Mouse (Mus musculus) CH12.LX (cell line): Measurements from ENCODE around the gene Asb1. TPM values are rescaled to one million over a fixed set of nuclear protein-coding genes. Genes with fewer than 3 reads are reported as not detected.

Source experiments
- DNase-seq: peaks from one replicate; pipeline ENCODE4 v3.0.0-alpha.2; 2013; ENCODE audit errors: extremely low read depth
- H3K27ac ChIP-seq: 2 replicates; pipeline ENCODE4 v1.5.1; 2012; ENCODE audit warnings: low read depth, mild to moderate bottlenecking, control low read depth, moderate library complexity; ENCODE audit not compliant: insufficient read depth
- H3K27me3 ChIP-seq: replicated peaks from 2 replicates; pipeline ENCODE3; 2012; ENCODE audit warnings: inconsistent platforms
- H3K36me3 ChIP-seq, 2 experiments: replicated peaks in 1 of 2; 2 replicates each; pipeline versions ENCODE3 to v1.6.1; 2012; ENCODE audit warnings: inconsistent platforms in 1 of 2, low read length in 1 of 2, mild to moderate bottlenecking in 1 of 2, mixed read lengths in 1 of 2, moderate library complexity in 1 of 2; ENCODE audit not compliant: control insufficient read depth in 1 of 2, insufficient read depth in 1 of 2
- H3K4me1 ChIP-seq, 2 experiments: 2 replicates each; pipeline ENCODE4 v1.6.1; 2012; ENCODE audit warnings: inconsistent platforms in 1 of 2, moderate library complexity in 1 of 2; ENCODE audit not compliant: insufficient read depth in 2 of 2, control insufficient read depth in 1 of 2
- H3K4me2 ChIP-seq: 2 replicates; pipeline ENCODE4 v1.6.1; 2012; ENCODE audit warnings: low read depth, mild to moderate bottlenecking, control low read depth; ENCODE audit not compliant: poor library complexity, insufficient read depth, severe bottlenecking
- H3K4me3 ChIP-seq, 3 experiments: fragments of 150-350 bp in 1 of 3; sonication (generic) in 1 of 3; replicated peaks in 1 of 3; 2 replicates each; pipeline versions ENCODE3 to v1.5.1; 2011 to 2012; ENCODE audit warnings: low read depth in 2 of 3, low read length in 2 of 3, mild to moderate bottlenecking in 2 of 3, moderate library complexity in 2 of 3, control low read depth in 1 of 3, improper control_type of control experiment in 1 of 3, inconsistent platforms in 1 of 3, mixed read lengths in 1 of 3; ENCODE audit not compliant: poor library complexity in 1 of 3
- H3K79me2 ChIP-seq: replicated peaks from 2 replicates; pipeline ENCODE4 v1.6.1; 2012; ENCODE audit warnings: mild to moderate bottlenecking, moderate library complexity; ENCODE audit not compliant: control insufficient read depth, poor library complexity, insufficient read depth, severe bottlenecking; ENCODE audit errors: extremely low read depth
- H3K9ac ChIP-seq: 2 replicates; pipeline ENCODE4 v1.6.1; 2012; ENCODE audit warnings: low read depth, mild to moderate bottlenecking, control low read depth, moderate library complexity; ENCODE audit not compliant: insufficient read depth
- H3K9me3 ChIP-seq: replicated peaks from 2 replicates; pipeline ENCODE3; 2012; ENCODE audit warnings: low read length, inconsistent platforms, mixed read lengths
- BHLHE40 ChIP-seq: IDR thresholded peaks from 2 replicates; pipeline ENCODE4 v1.6.1; 2011; ENCODE audit warnings: mild to moderate bottlenecking, low read depth, low read length, improper control_type of control experiment
- CHD1 ChIP-seq: IDR thresholded peaks from 2 replicates; pipeline ENCODE4 v1.6.1; 2012; ENCODE audit warnings: low read depth, low read length, improper control_type of control experiment, inconsistent platforms
- CHD2 ChIP-seq: IDR thresholded peaks from 2 replicates; pipeline ENCODE4 v1.6.1; 2011; ENCODE audit warnings: low read length, improper control_type of control experiment
- CTCF ChIP-seq, 2 experiments: IDR thresholded peaks in 1 of 2; conservative IDR thresholded peaks in 1 of 2; 2 replicates each; pipeline ENCODE4 v1.5.1; 2011 to 2012; ENCODE audit warnings: low read depth in 2 of 2, low read length in 2 of 2, improper control_type of control experiment in 1 of 2, inconsistent platforms in 1 of 2, mild to moderate bottlenecking in 1 of 2, moderate library complexity in 1 of 2
- E2F4 ChIP-seq: IDR thresholded peaks from 2 replicates; pipeline ENCODE4 v1.6.1; 2011; ENCODE audit warnings: low read depth, low read length, improper control_type of control experiment; ENCODE audit not compliant: insufficient replicate concordance
- ELF1 ChIP-seq: IDR thresholded peaks from 2 replicates; pipeline ENCODE4 v1.6.1; 2014; ENCODE audit warnings: low read depth, mild to moderate bottlenecking, inconsistent platforms, low read length, improper control_type of control experiment
- EP300 ChIP-seq: IDR thresholded peaks from 2 replicates; pipeline ENCODE4 v1.6.1; 2011; ENCODE audit warnings: low read length, improper control_type of control experiment
- HCFC1 ChIP-seq: IDR thresholded peaks from 2 replicates; pipeline ENCODE4 v1.6.1; 2012; ENCODE audit warnings: low read depth, mild to moderate bottlenecking, inconsistent platforms, low read length, improper control_type of control experiment
- KAT2A ChIP-seq: IDR thresholded peaks from 2 replicates; pipeline ENCODE4 v1.6.1; 2012; ENCODE audit warnings: low read length, improper control_type of control experiment, inconsistent platforms; ENCODE audit not compliant: insufficient replicate concordance
- MAZ ChIP-seq: IDR thresholded peaks from 2 replicates; pipeline ENCODE4 v1.6.1; 2012; ENCODE audit warnings: low read depth, mild to moderate bottlenecking, inconsistent platforms, low read length, improper control_type of control experiment, moderate library complexity
- MEF2A ChIP-seq: IDR thresholded peaks from 2 replicates; pipeline ENCODE4 v1.6.1; 2014; ENCODE audit warnings: low read depth, mild to moderate bottlenecking, inconsistent platforms, low read length, improper control_type of control experiment, borderline replicate concordance
- MXI1 ChIP-seq: IDR thresholded peaks from 2 replicates; pipeline ENCODE4 v1.6.1; 2011; ENCODE audit warnings: mild to moderate bottlenecking, low read depth, low read length, improper control_type of control experiment
- MYC ChIP-seq: IDR thresholded peaks from 2 replicates; pipeline ENCODE4 v1.6.1; 2011; ENCODE audit warnings: low read depth, mild to moderate bottlenecking, improper control_type of control experiment, low read length
- NRF1 ChIP-seq: IDR thresholded peaks from 2 replicates; pipeline ENCODE4 v1.6.1; 2014; ENCODE audit warnings: low read depth, mild to moderate bottlenecking, inconsistent platforms, low read length, improper control_type of control experiment, moderate library complexity
- POLR2A ChIP-seq: IDR thresholded peaks from 2 replicates; pipeline ENCODE4 v1.6.1; 2011; ENCODE audit warnings: low read depth, mild to moderate bottlenecking, improper control_type of control experiment, low read length
- POLR2AphosphoS2 ChIP-seq: IDR thresholded peaks from 2 replicates; pipeline ENCODE4 v1.6.1; 2011; ENCODE audit warnings: low read depth, low read length, improper control_type of control experiment
- RAD21 ChIP-seq: IDR thresholded peaks from 2 replicates; pipeline ENCODE4 v1.6.1; 2011; ENCODE audit warnings: low read depth, mild to moderate bottlenecking, low read length, improper control_type of control experiment, moderate library complexity
- SMC3 ChIP-seq: IDR thresholded peaks from 2 replicates; pipeline ENCODE4 v1.6.1; 2011; ENCODE audit warnings: low read depth, low read length, improper control_type of control experiment
- UBTF ChIP-seq: IDR thresholded peaks from 2 replicates; pipeline ENCODE4 v1.6.1; 2012; ENCODE audit warnings: low read depth, mild to moderate bottlenecking, inconsistent platforms, low read length, improper control_type of control experiment, moderate library complexity
- ZKSCAN1 ChIP-seq: IDR thresholded peaks from 2 replicates; pipeline ENCODE4 v1.6.1; 2012; ENCODE audit warnings: low read depth, inconsistent platforms, low read length, improper control_type of control experiment, borderline replicate concordance
- ZMIZ1 ChIP-seq: IDR thresholded peaks from 2 replicates; pipeline ENCODE4 v1.6.1; 2012; ENCODE audit warnings: low read depth, mild to moderate bottlenecking, inconsistent platforms, low read length, improper control_type of control experiment
- ZNF384 ChIP-seq: IDR thresholded peaks from 2 replicates; pipeline ENCODE4 v1.6.1; 2012; ENCODE audit warnings: low read depth, low read length, improper control_type of control experiment, inconsistent platforms
- dilution Hi-C: fragments of 300-500 bp; cut with MboI; formaldehyde crosslinking; loops from 2 replicates; pipeline ENCODE4 v1.14.3; 2020; ENCODE audit warnings: low sequenced_read_pairs; ENCODE audit not compliant: extremely low pct_unique_long_range_greater_than_20kb, extremely low pct_ligation_motif_present
- in situ Hi-C: fragments of 300-500 bp; cut with MboI; formaldehyde crosslinking; loops from 3 replicates; pipeline ENCODE4 v1.14.3; 2019; ENCODE audit warnings: low sequenced_read_pairs, low pct_ligation_motif_present, low pct_unique_long_range_greater_than_20kb, mixed read lengths
- polyA plus RNA-seq: library from polyadenylated mRNA; unstranded; fragments of >175 nt; gene quantifications from 2 replicates; pipeline ENCODE4 v1.2.1, GENCODE M21; 2012; ENCODE audit warnings: low read depth; ENCODE audit not compliant: insufficient read length
- total RNA-seq, 2 experiments: library from RNA; depleted of rRNA; stranded (reverse); fragments of 300-350 nt in 1 of 2; fragments of >200 nt in 1 of 2; gene quantifications; 2 replicates each; pipeline ENCODE4 v1.2.3; 2012 to 2014

The Asb1 gene
- total and polyA plus RNA-seq, 3 experiments = 6.1 to 9.5 (median 6.4) TPM

DNA sequence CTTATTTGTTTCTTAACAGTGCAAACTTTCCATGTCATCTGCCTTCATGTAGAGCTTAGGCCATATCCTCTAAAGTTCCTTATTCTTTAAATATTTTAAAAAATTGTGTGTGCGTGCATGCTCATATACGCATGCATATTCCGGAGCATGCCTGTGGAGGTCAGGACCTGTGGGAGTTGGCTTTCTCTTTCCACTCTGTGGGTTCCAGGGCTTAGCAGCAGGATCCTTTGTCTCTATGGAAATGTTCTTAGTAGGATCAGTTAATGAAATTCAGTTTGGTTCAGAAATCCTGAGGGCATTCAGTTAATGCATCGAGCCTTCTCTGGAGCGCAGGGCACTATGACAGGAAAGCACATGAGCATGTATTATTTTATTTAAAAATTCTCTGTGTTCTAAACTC is 7.2 kb downstream of the Asb1 start:
- Histone ChIP-seq H3K27ac (no peak overlapping the region), H3K4me1 (peaks cover 0 to 10% of the 10 kb centered on the region in 2 experiments; a peak in 2 of 4 replicates), H3K9me3 (no peaks in the 10 kb centered on the region), H3K4me2 (no peak overlapping the region), H3K36me3 (peaks cover 29 to 53% of the 10 kb centered on the region in 2 experiments), H3K27me3 (no peaks in the 10 kb centered on the region), H3K79me2 (0 out of 2 replicates have a peak, but pooled peaks cover 3% of the 10 kb centered on the region), H3K4me3 (no peak overlapping the region), H3K9ac (no peak overlapping the region)
- TF ChIP-seq MYC = no peak
- TF ChIP-seq MXI1 = no peak
- TF ChIP-seq SMC3 = no peak
- TF ChIP-seq MAZ = no peak
- no peak for TF ChIP-seq POLR2A
- no peak for TF ChIP-seq BHLHE40
- TF ChIP-seq E2F4 = no peak
- TF ChIP-seq ZMIZ1 = no peak
- no peak for TF ChIP-seq MEF2A
- no peak for TF ChIP-seq ELF1
- TF ChIP-seq CHD2 = no peak
- TF ChIP-seq UBTF = no peak
- no peak for TF ChIP-seq EP300
- TF ChIP-seq NRF1 = no peak
- no peak for DNase-seq
- in situ Hi-C loops = no loop called here
- dilution Hi-C loops = no loop called here

DNA sequence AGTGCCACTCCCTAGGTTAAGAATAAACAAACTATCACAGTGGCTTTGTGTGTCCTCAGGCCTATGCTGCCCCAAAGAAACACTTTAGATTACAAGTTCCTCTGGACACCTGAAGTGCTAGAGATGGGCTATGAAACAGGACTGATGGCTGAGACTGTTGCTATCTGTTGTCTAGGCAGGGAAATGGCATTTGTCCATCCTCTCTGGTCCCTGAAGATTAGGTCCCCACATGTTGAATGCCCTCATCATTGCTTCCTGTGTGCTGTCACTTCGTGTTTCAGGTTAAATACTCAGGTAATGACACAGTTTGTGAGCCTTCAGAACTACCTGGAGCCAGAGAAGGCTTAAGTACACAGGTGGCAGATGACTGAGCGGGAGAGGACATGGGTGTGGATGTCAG is 8.7 kb downstream of the Asb1 start:
- Histone ChIP-seq H3K4me3 (no peak overlapping the region), H3K9me3 (no peaks in the 10 kb centered on the region), H3K9ac (no peak overlapping the region), H3K36me3 (peaks cover 34 to 60% of the 10 kb centered on the region in 2 experiments), H3K27me3 (no peaks in the 10 kb centered on the region), H3K27ac (no peak overlapping the region), H3K4me1 (peaks cover 0 to 10% of the 10 kb centered on the region in 2 experiments; a peak in 2 of 4 replicates), H3K4me2 (no peak overlapping the region), H3K79me2 (0 out of 2 replicates have a peak, but pooled peaks cover 3% of the 10 kb centered on the region)
- dilution Hi-C loops = no loop called here
- in situ Hi-C loops = no loop called here
- TF ChIP-seq CHD2 = no peak
- TF ChIP-seq BHLHE40 = no peak
- no peak for TF ChIP-seq EP300
- no peak for TF ChIP-seq SMC3
- no peak for TF ChIP-seq CTCF (conservative IDR thresholded peaks at IDR 0.05 in 1 of 2, IDR thresholded peaks at IDR 0.05 in 1 of 2; ENCODE audit: low read depth in 2 of 2, low read length in 2 of 2)
- no peak for TF ChIP-seq ZKSCAN1
- TF ChIP-seq CHD1 = no peak
- no peak for TF ChIP-seq MEF2A
- TF ChIP-seq ZNF384 = no peak
- TF ChIP-seq HCFC1 = no peak
- no peak for TF ChIP-seq RAD21
- no peak for TF ChIP-seq POLR2AphosphoS2
- TF ChIP-seq UBTF = no peak
- no peak for TF ChIP-seq KAT2A
- TF ChIP-seq POLR2A = no peak
- no peak for TF ChIP-seq MXI1
- no peak for TF ChIP-seq MAZ
- DNase-seq = no peak
